Mouse (Mus musculus): ENCODE data around the gene Itgam. TPM values are rescaled to one million over a fixed set of nuclear protein-coding genes. Genes with fewer than 3 reads are reported as not detected.

Itgam gene
- polyA plus RNA-seq, 1 experiment from 2014 or later, result 1.1 TPM

DNA sequence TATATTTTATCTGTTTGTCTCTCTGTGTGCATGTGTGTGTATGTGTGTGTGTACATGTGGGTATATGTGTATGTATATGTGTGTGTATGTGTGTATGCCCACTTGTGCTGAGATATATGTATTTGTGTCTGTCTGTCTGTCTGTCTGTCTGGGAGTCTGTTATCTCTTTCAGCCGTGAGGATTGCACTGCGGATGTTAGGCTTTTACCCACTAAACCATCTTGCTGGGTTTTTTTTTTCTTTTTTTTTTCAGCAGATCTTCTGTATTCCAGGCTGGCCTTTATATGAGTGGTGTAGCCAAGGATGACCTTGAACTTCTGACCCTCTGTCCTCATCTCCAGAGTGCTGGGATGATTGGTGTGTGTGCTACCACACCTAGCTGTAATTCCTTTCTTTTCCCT is 13.2 kb upstream of the Itgam start:
- Histone ChIP-seq H3K9me3 (ENCODE audit: control insufficient read depth, low read length) (no peaks in the 10 kb centered on the region), H3K4me3 (replicated peaks; ENCODE audit: low read length) (no peak overlapping the region), H3K4me2 (ENCODE audit: low read length) (no peak overlapping the region), H3K27ac (ENCODE audit: low read length) (no peak overlapping the region), H3K4me1 (replicated peaks; ENCODE audit: control insufficient read depth, insufficient read depth, low read length) (no peaks in the 10 kb centered on the region), H3K27me3 (replicated peaks; ENCODE audit: control insufficient read depth, insufficient read depth, low read length) (no peaks in the 10 kb centered on the region), H3K36me3 (ENCODE audit: control insufficient read depth, insufficient read depth) (no peaks in the 10 kb centered on the region), H3K9ac (replicated peaks; ENCODE audit: low read depth, low read length) (no peak overlapping the region)
- ATAC-seq, result no peak
- WGBS, result 90% methylated on average over 2 of the region's 2 CpGs

GRCm38 (mm10) chr7:128050739-128051138 is 11.7 kb upstream of the Itgam start:
- Histone ChIP-seq H3K4me1 (replicated peaks; ENCODE audit: control insufficient read depth, insufficient read depth, low read length) (no peaks in the 10 kb centered on the region), H3K4me2 (ENCODE audit: low read length) (no peak overlapping the region), H3K27ac (ENCODE audit: low read length) (no peak overlapping the region), H3K27me3 (replicated peaks; ENCODE audit: control insufficient read depth, insufficient read depth, low read length) (no peaks in the 10 kb centered on the region), H3K36me3 (ENCODE audit: control insufficient read depth, insufficient read depth) (no peaks in the 10 kb centered on the region), H3K4me3 (replicated peaks; ENCODE audit: low read length) (no peak overlapping the region), H3K9ac (replicated peaks; ENCODE audit: low read depth, low read length) (no peak overlapping the region), H3K9me3 (ENCODE audit: control insufficient read depth, low read length) (no peaks in the 10 kb centered on the region)
- ATAC-seq, result no peak
- 71% methylated on average over 4 of the region's 4 CpGs for WGBS

DNA sequence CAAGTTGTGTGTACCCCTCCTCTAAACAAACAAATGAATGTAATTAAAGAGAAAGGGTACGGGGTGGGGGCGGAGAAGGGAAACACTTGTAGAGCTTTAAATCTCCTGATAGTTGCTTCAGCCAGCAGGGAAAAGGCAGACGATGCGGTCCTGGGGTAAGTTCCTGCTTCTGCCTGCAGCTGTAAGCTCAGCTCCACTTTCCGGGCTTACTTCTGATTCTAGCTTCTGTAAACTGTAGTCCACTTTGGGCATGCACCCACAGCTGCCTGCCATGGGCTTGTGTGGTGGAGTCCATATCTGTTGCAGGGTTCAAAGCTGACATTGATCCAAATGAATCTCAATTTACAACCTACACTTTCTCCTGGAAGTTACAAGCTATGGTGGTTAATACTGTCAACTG is 9.4 kb upstream of the Itgam start:
- H3K27ac ChIP-seq (ENCODE audit: low read length), result no peak overlapping the region
- no peak overlapping the region for H3K4me2 ChIP-seq (ENCODE audit: low read length)
- no peak for ATAC-seq
- no peak overlapping the region for H3K4me3 ChIP-seq (replicated peaks; ENCODE audit: low read length)
- no peaks in the 10 kb centered on the region for H3K27me3 ChIP-seq (replicated peaks; ENCODE audit: control insufficient read depth, insufficient read depth, low read length)
- no peaks in the 10 kb centered on the region for H3K9me3 ChIP-seq (ENCODE audit: control insufficient read depth, low read length)
- H3K9ac ChIP-seq (replicated peaks; ENCODE audit: low read depth, low read length), result no peak overlapping the region
- H3K36me3 ChIP-seq (ENCODE audit: control insufficient read depth, insufficient read depth), result no peaks in the 10 kb centered on the region
- H3K4me1 ChIP-seq (replicated peaks; ENCODE audit: control insufficient read depth, insufficient read depth, low read length), result no peaks in the 10 kb centered on the region
- 85% methylated on average over 5 of the region's 5 CpGs for WGBS

DNA sequence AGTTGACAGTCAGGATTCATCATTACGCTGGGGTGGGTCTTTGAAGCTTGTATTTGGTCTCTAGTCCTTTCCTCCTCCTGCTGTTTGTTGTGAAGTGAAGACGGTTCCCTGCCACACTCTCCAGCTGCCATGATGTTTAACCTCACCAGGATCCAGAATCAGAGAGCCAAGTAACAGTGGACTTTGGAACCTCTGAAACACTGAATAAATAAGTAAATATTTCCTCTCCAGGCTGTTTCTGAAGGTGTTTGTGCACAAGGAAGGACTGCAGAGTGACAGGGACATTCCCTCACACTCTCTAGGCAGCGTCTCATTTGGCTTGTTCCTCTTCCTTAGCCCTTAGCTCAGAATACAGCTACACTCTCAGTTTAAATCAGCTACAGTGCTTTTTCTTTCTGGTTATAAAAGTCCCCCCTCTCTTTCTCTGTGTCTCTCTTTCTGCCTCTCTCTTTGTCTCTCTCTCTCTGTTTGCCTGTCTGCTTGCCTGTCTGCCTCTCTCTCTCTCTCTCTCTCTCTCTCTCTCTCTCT is 5.5 kb upstream of the Itgam start:
- H3K27ac ChIP-seq (ENCODE audit: low read length), result no peak overlapping the region
- H3K9ac ChIP-seq (replicated peaks; ENCODE audit: low read depth, low read length), result no peak overlapping the region
- H3K27me3 ChIP-seq (replicated peaks; ENCODE audit: control insufficient read depth, insufficient read depth, low read length), result no peaks in the 10 kb centered on the region
- no peak for ATAC-seq
- H3K4me1 ChIP-seq (replicated peaks; ENCODE audit: control insufficient read depth, insufficient read depth, low read length), result no peaks in the 10 kb centered on the region
- no peaks in the 10 kb centered on the region for H3K9me3 ChIP-seq (ENCODE audit: control insufficient read depth, low read length)
- H3K36me3 ChIP-seq (ENCODE audit: control insufficient read depth, insufficient read depth), result no peaks in the 10 kb centered on the region
- no peak overlapping the region for H3K4me3 ChIP-seq (replicated peaks; ENCODE audit: low read length)
- 81% methylated on average over 3 of the region's 3 CpGs for WGBS
- no peak overlapping the region for H3K4me2 ChIP-seq (ENCODE audit: low read length)

DNA sequence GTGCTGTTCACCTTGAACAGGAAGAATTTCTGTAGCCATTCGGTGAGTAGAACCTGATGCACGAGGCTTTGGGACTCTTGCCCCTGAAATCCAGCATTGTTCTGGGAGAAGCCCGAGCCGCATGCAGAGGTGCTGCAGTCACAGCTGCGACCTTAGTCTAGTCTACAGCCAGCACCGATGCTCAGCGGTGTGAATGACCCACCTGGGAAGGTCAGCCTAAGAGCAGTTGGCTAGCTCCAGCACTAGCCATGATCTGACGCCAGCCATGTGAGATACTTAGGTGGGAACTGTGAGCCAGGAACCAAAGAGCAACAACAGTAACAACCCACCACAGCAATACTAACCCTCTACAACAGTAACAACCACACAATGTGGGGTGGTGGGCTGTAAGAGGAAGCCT is 4.6 kb upstream of the Itgam start:
- ATAC-seq, result no peak
- Histone ChIP-seq H3K9ac (replicated peaks; ENCODE audit: low read depth, low read length) (no peak overlapping the region), H3K4me3 (replicated peaks; ENCODE audit: low read length) (no peak overlapping the region), H3K27ac (ENCODE audit: low read length) (no peak overlapping the region), H3K4me1 (replicated peaks; ENCODE audit: control insufficient read depth, insufficient read depth, low read length) (no peaks in the 10 kb centered on the region), H3K27me3 (replicated peaks; ENCODE audit: control insufficient read depth, insufficient read depth, low read length) (no peaks in the 10 kb centered on the region), H3K4me2 (ENCODE audit: low read length) (no peak overlapping the region), H3K36me3 (ENCODE audit: control insufficient read depth, insufficient read depth) (no peaks in the 10 kb centered on the region), H3K9me3 (ENCODE audit: control insufficient read depth, low read length) (no peaks in the 10 kb centered on the region)
- 78% methylated on average over 8 of the region's 8 CpGs for WGBS

- Histone ChIP-seq H3K4me2 (ENCODE audit: low read length) (no peak overlapping the region), H3K4me3 (replicated peaks; ENCODE audit: low read length) (no peak overlapping the region), H3K27ac (ENCODE audit: low read length) (no peak overlapping the region), H3K9me3 (ENCODE audit: control insufficient read depth, low read length) (no peaks in the 10 kb centered on the region), H3K36me3 (ENCODE audit: control insufficient read depth, insufficient read depth) (no peaks in the 10 kb centered on the region), H3K4me1 (replicated peaks; ENCODE audit: control insufficient read depth, insufficient read depth, low read length) (no peaks in the 10 kb centered on the region), H3K9ac (replicated peaks; ENCODE audit: low read depth, low read length) (no peak overlapping the region), H3K27me3 (replicated peaks; ENCODE audit: control insufficient read depth, insufficient read depth, low read length) (no peaks in the 10 kb centered on the region)
- ATAC-seq, result no peak
- 73% methylated on average over 7 of the region's 7 CpGs for WGBS
These were observed 3.9 kb upstream of the Itgam start for GRCm38 (mm10) chr7:128058576-128058975.

DNA sequence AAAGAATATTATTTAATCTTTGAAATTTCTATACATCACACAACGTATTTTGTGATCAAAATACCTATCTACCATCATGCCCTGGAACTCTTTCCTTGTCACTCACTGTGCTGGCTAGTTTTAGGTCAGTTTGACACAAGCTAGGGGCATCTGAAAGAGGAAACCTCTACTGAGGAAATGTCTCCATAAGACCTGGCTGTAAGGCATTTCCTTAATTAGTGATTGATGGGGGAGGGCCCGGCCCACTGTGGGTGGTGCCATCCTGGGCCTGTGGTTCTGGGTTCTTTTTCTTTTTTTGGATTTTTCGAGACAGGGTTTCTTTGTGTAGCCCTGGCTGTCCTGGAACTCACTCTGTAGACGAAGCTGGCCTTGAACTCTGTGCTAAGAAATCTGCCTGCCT is 3.3 kb upstream of the Itgam start:
- WGBS, result 84% methylated on average over 4 of the region's 4 CpGs
- no peaks in the 10 kb centered on the region for H3K36me3 ChIP-seq (ENCODE audit: control insufficient read depth, insufficient read depth)
- ATAC-seq, result no peak
- no peaks in the 10 kb centered on the region for H3K27me3 ChIP-seq (replicated peaks; ENCODE audit: control insufficient read depth, insufficient read depth, low read length)
- no peak overlapping the region for H3K4me3 ChIP-seq (replicated peaks; ENCODE audit: low read length)
- H3K4me2 ChIP-seq (ENCODE audit: low read length), result no peak overlapping the region
- no peak overlapping the region for H3K9ac ChIP-seq (replicated peaks; ENCODE audit: low read depth, low read length)
- no peaks in the 10 kb centered on the region for H3K4me1 ChIP-seq (replicated peaks; ENCODE audit: control insufficient read depth, insufficient read depth, low read length)
- H3K27ac ChIP-seq (ENCODE audit: low read length), result no peak overlapping the region
- H3K9me3 ChIP-seq (ENCODE audit: control insufficient read depth, low read length), result no peaks in the 10 kb centered on the region

- Histone ChIP-seq H3K9me3 (ENCODE audit: control insufficient read depth, low read length) (no peaks in the 10 kb centered on the region), H3K4me1 (replicated peaks; ENCODE audit: control insufficient read depth, insufficient read depth, low read length) (no peaks in the 10 kb centered on the region), H3K27ac (ENCODE audit: low read length) (no peak overlapping the region), H3K4me3 (replicated peaks; ENCODE audit: low read length) (no peak overlapping the region), H3K36me3 (ENCODE audit: control insufficient read depth, insufficient read depth) (no peaks in the 10 kb centered on the region), H3K4me2 (ENCODE audit: low read length) (no peak overlapping the region), H3K9ac (replicated peaks; ENCODE audit: low read depth, low read length) (no peak overlapping the region), H3K27me3 (replicated peaks; ENCODE audit: control insufficient read depth, insufficient read depth, low read length) (no peaks in the 10 kb centered on the region)
- 79% methylated on average over 6 of the region's 6 CpGs for WGBS
- ATAC-seq, result no peak
These were observed 856 bp downstream of the Itgam start for GRCm38 (mm10) chr7:128063211-128063781.

GRCm38 (mm10) chr7:128065547-128065946 is 3.1 kb downstream of the Itgam start:
- H3K4me1 ChIP-seq (replicated peaks; ENCODE audit: control insufficient read depth, insufficient read depth, low read length), result no peaks in the 10 kb centered on the region
- H3K36me3 ChIP-seq (ENCODE audit: control insufficient read depth, insufficient read depth), result no peaks in the 10 kb centered on the region
- H3K9ac ChIP-seq (replicated peaks; ENCODE audit: low read depth, low read length), result no peak overlapping the region
- no peak overlapping the region for H3K4me3 ChIP-seq (replicated peaks; ENCODE audit: low read length)
- no peak overlapping the region for H3K4me2 ChIP-seq (ENCODE audit: low read length)
- H3K27me3 ChIP-seq (replicated peaks; ENCODE audit: control insufficient read depth, insufficient read depth, low read length), result no peaks in the 10 kb centered on the region
- H3K27ac ChIP-seq (ENCODE audit: low read length), result no peak overlapping the region
- WGBS, result 87% methylated on average over 5 of the region's 5 CpGs
- no peak for ATAC-seq
- no peaks in the 10 kb centered on the region for H3K9me3 ChIP-seq (ENCODE audit: control insufficient read depth, low read length)

DNA sequence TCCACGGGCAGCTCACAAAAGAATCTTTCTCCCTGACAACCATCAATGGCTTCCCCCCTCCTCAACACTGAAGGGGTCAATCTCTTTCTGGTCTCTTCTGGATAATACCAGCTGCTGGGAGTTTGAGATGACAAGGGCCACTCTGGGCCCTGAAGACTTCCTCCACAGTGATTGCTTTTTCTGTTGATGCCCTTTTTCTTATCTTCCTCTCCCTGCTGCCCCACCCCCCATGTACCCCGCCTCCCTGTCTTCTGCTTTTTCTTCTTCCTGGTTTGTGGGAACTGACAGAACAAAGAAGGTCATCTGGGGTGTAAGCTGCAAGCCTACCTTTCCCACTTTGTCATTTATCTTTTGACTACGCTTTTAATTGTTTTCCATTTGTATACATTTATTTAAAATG is 5.4 kb downstream of the Itgam start:
- ATAC-seq, result no peak
- H3K4me2 ChIP-seq (ENCODE audit: low read length), result no peak overlapping the region
- 63% methylated on average over 3 of the region's 3 CpGs for WGBS

More for the DNA sequence above, 5.4 kb downstream of the Itgam start:
- Histone ChIP-seq H3K36me3 (ENCODE audit: control insufficient read depth, insufficient read depth) (no peaks in the 10 kb centered on the region), H3K4me1 (replicated peaks; ENCODE audit: control insufficient read depth, insufficient read depth, low read length) (no peaks in the 10 kb centered on the region), H3K27me3 (replicated peaks; ENCODE audit: control insufficient read depth, insufficient read depth, low read length) (no peaks in the 10 kb centered on the region), H3K9ac (replicated peaks; ENCODE audit: low read depth, low read length) (no peak overlapping the region), H3K4me3 (replicated peaks; ENCODE audit: low read length) (no peak overlapping the region), H3K27ac (ENCODE audit: low read length) (no peak overlapping the region), H3K9me3 (ENCODE audit: control insufficient read depth, low read length) (no peaks in the 10 kb centered on the region)
